Mouse (Mus musculus): ENCODE results near the gene Gm1123. TPM values are rescaled to one million over a fixed set of nuclear protein-coding genes. Genes with fewer than 3 reads are reported as not detected.

Gene Gm1123
- polyA plus RNA-seq, 1 experiment from 2014 or later = not detected

DNA sequence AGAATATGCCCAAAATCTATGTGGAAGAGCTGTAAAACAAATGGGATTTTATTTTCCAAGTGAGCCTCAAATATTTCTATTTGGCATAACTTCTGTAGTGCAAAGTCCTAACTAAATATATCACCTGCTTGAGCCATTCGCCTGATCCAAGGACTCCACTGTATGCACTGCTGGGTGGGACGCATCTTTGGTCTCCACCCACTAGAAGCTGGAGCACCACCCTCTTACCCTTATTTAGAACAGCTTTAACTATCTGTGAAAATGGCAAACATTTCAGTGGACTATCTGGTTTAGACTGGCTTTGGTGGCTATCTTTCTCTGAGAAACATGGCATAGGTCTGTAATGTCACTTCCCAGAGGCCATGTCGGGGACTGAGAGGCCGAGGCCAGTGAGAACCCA lies 7.1 kb upstream of the Gm1123 start:
- no peak for DNase-seq (ENCODE audit: low spot score)

DNA sequence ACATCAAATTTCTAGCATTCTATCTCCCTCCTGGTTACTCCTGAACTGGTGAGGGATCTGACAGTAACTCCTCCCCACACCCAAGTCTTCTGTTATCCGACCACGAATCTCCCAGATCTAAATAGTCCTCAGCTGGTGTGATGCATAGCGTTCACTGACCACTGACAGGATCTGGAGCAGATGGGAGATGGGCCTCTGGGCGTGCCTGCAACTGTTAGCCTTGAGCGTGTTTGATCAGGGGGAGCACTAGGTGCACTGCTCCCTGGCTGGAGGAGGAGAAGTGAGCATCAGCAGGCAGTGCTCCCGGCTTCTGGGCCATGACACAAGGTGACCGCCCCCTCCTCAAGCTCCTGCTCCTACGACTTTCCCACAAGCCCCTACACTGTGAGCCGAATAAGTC lies 6.5 kb upstream of the Gm1123 start:
- no peaks in the 10 kb centered on the region for H3K9me3 ChIP-seq
- H3K27ac ChIP-seq (replicated peaks) = no peak overlapping the region
- H3K36me3 ChIP-seq (replicated peaks) = peaks cover 31% of the 10 kb centered on the region
- no peak for DNase-seq (ENCODE audit: low spot score)
- no peak overlapping the region for H3K4me3 ChIP-seq
- no peaks in the 10 kb centered on the region for H3K4me1 ChIP-seq
- H3K27me3 ChIP-seq (replicated peaks; ENCODE audit: low read depth, poor library complexity, severe bottlenecking) = no peaks in the 10 kb centered on the region
- WGBS = 86% methylated on average over 9 of the region's 9 CpGs

More for the DNA sequence above, 7.1 kb upstream of the Gm1123 start:
- Histone ChIP-seq H3K27ac (replicated peaks) (no peak overlapping the region), H3K9me3 (no peaks in the 10 kb centered on the region), H3K4me3 (no peak overlapping the region), H3K27me3 (replicated peaks; ENCODE audit: low read depth, poor library complexity, severe bottlenecking) (no peaks in the 10 kb centered on the region), H3K36me3 (replicated peaks) (peaks cover 31% of the 10 kb centered on the region), H3K4me1 (no peaks in the 10 kb centered on the region)
- 91% methylated on average over 4 of the region's 4 CpGs for WGBS

DNA sequence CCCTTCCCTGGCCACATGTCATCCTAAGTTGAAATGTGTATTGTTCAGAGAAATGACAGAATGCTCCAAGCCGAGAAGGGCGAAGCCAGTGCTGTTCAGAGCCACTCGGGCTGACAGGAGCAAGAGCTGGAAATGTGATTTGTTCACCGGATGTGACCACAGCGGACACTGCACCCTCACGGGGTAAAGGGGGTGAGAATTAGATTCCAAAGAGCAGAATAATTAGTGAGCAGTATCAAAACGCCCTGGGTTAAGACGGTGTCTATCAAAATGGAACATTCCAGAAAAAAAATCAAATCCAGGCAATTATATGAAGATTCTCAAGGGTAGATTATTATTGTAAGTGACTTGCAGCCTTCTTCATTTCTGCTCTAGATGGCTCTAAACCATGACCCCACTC lies 1.4 kb downstream of the Gm1123 start:
- H3K9me3 ChIP-seq = no peaks in the 10 kb centered on the region
- WGBS = 89% methylated on average over 8 of the region's 8 CpGs
- H3K4me1 ChIP-seq = peaks cover 4% of the 10 kb centered on the region; the same call in 1 of the 2 replicates
- no peak overlapping the region for H3K4me3 ChIP-seq
- no peak for DNase-seq (ENCODE audit: low spot score)
- no peaks in the 10 kb centered on the region for H3K27me3 ChIP-seq (replicated peaks; ENCODE audit: low read depth, poor library complexity, severe bottlenecking)
- H3K36me3 ChIP-seq (replicated peaks) = 0 out of 2 replicates have a peak, but pooled peaks cover 4% of the 10 kb centered on the region
- H3K27ac ChIP-seq (replicated peaks) = no peak overlapping the region

DNA sequence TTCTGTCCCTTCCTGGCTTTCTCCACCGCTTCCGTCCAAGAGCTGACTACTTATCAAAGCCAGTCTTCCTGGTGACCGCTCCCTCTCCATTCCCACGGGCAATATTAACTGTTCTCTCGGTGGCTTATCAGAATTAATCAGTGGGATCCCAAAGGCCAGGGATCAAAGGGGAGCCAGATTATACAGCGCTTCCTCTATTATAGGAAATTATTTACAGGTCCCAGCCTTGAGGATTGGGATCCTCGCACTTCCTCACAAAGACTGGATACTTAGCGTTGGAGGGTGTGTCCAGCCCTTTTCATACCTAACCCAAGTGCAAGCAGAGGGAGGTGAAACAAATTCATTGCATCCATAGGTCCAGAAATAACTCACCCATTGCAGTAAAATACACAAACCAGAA lies 3.5 kb downstream of the Gm1123 start:
- Histone ChIP-seq H3K27me3 (replicated peaks; ENCODE audit: low read depth, poor library complexity, severe bottlenecking) (no peaks in the 10 kb centered on the region), H3K36me3 (replicated peaks) (0 out of 2 replicates have a peak, but pooled peaks cover 4% of the 10 kb centered on the region), H3K4me3 (no peak overlapping the region), H3K27ac (replicated peaks) (no peak overlapping the region), H3K9me3 (no peaks in the 10 kb centered on the region), H3K4me1 (peaks cover 4% of the 10 kb centered on the region; the same call in 1 of the 2 replicates)
- DNase-seq (ENCODE audit: low spot score) = no peak
- 82% methylated on average over 8 of the region's 8 CpGs for WGBS

DNA sequence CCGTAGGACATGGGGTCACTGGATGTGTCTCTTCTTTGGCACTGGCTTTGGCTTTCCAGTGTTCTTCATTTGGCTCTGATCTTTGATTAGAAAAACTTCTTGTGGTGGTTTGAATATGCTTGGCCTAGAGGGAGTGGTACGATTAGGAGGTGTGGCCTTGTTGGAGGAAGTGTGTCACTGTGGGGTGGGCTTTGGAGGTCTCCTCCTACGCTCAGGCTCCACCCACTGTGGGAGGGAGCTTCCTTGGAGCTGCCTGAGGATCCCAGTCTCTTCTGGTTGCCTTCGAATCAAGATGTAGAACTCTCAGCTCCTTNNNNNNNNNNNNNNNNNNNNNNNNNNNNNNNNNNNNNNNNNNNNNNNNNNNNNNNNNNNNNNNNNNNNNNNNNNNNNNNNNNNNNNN lies 13.8 kb downstream of the Gm1123 start:
- Histone ChIP-seq H3K4me1 (no peaks in the 10 kb centered on the region), H3K9me3 (no peaks in the 10 kb centered on the region), H3K36me3 (replicated peaks) (no peaks in the 10 kb centered on the region), H3K27me3 (replicated peaks; ENCODE audit: low read depth, poor library complexity, severe bottlenecking) (0 out of 2 replicates have a peak, but pooled peaks cover 3% of the 10 kb centered on the region), H3K4me3 (no peak overlapping the region), H3K27ac (replicated peaks) (no peak overlapping the region)
- 85% methylated on average over 4 of the region's 4 CpGs for WGBS
- no peak for DNase-seq (ENCODE audit: low spot score)

DNA sequence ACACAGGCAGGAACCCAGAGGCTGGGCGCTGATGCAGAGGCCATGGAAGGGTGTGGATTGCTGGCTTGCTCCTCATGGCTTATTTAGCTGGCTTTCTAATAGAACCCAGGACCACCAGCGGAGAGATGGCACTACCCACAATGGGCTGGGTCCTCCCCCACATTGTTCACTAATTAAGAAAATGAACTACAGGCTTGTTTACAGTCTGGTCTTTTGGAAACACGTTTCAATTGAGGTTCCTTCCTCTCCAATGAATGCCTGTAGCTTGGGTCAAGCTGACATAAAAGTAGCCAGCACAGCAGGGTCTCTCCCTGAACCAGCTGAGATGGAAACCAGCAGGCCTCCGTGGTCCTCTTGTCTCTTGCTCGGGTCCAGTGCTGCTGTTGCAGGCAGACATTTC lies 14.3 kb downstream of the Gm1123 start:
- Histone ChIP-seq H3K36me3 (replicated peaks) (no peaks in the 10 kb centered on the region), H3K27ac (replicated peaks) (no peak overlapping the region), H3K27me3 (replicated peaks; ENCODE audit: low read depth, poor library complexity, severe bottlenecking) (0 out of 2 replicates have a peak, but pooled peaks cover 3% of the 10 kb centered on the region), H3K9me3 (no peaks in the 10 kb centered on the region), H3K4me1 (no peaks in the 10 kb centered on the region), H3K4me3 (no peak overlapping the region)
- DNase-seq (ENCODE audit: low spot score) = no peak
- 33% methylated on average over 5 of the region's 5 CpGs for WGBS

DNA sequence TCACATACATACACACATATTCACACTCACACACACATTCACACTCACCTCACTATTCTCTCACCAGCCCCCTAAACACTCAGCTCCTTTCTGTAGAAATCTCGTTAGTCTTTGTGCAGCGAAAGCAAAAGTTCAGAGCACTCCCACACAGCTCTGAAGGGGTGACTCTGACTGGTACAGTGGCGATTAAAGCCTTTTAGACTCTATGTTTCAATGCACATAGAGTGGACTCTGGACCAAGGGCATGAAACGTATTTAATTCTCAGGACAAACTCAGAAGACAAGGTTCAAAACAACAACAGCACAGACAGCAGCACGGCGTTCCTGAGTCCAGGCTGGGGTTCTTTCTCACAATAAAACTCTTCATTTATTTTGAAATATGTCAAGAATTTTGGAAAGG lies 17.8 kb downstream of the Gm1123 start:
- DNase-seq (ENCODE audit: low spot score) = no peak
- no peak overlapping the region for H3K4me3 ChIP-seq
- 0 out of 2 replicates have a peak, but pooled peaks cover 3% of the 10 kb centered on the region for H3K27me3 ChIP-seq (replicated peaks; ENCODE audit: low read depth, poor library complexity, severe bottlenecking)
- 82% methylated on average over 6 of the region's 6 CpGs for WGBS
- H3K36me3 ChIP-seq (replicated peaks) = no peaks in the 10 kb centered on the region
- H3K4me1 ChIP-seq = peaks cover 2% of the 10 kb centered on the region
- no peaks in the 10 kb centered on the region for H3K9me3 ChIP-seq
- H3K27ac ChIP-seq (replicated peaks) = no peak overlapping the region

DNA sequence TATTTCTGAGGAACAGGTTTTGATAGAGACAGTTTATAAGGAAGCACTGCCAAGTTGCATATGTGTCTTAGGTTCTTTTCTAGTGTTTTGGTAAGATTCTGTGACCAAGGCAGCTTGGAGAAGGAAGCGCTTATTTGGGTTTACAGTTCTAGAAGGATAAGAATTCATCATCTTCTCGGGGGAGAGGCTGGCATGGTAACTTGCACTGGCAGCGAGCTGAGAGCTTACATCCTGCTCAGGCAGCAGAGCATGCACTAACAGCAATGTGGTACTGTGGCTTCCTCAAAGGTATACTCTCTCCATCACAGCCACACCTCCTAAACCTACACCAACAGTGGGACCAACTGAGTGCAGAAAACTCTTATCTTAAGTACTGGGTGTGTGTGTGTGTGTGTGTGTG lies 18.8 kb downstream of the Gm1123 start:
- peaks cover 6% of the 10 kb centered on the region for H3K4me1 ChIP-seq
- no peak overlapping the region for H3K4me3 ChIP-seq
- no peak overlapping the region for H3K27ac ChIP-seq (replicated peaks)
- H3K9me3 ChIP-seq = no peaks in the 10 kb centered on the region
- H3K27me3 ChIP-seq (replicated peaks; ENCODE audit: low read depth, poor library complexity, severe bottlenecking) = 0 out of 2 replicates have a peak, but pooled peaks cover 3% of the 10 kb centered on the region
- no peaks in the 10 kb centered on the region for H3K36me3 ChIP-seq (replicated peaks)
- 83% methylated on average over 3 of the region's 3 CpGs for WGBS
- no peak for DNase-seq (ENCODE audit: low spot score)

DNA sequence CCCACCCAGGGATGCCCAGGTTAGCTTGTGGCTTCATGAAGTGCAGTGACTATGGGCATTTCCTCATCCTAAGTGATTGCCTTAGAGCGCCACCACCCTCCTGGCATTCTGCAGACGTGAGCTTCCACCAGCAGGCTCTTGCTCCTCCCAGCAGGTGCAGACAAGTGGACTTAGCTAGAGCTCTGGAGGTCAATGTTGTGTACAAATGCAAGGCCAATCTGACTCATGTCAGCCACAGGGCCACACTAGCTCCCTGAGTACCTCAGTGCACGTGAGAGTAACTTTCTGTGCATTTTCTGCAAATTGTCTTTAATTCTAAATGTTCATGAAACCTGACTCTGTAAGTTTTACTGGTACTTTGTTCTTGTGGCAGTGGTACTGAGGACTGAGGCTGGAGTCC lies 19.2 kb downstream of the Gm1123 start:
- 0 out of 2 replicates have a peak, but pooled peaks cover 3% of the 10 kb centered on the region for H3K27me3 ChIP-seq (replicated peaks; ENCODE audit: low read depth, poor library complexity, severe bottlenecking)
- WGBS = 68% methylated on average over 3 of the region's 3 CpGs
- H3K4me1 ChIP-seq = peaks cover 6% of the 10 kb centered on the region
- no peak overlapping the region for H3K27ac ChIP-seq (replicated peaks)
- no peaks in the 10 kb centered on the region for H3K9me3 ChIP-seq
- no peak for DNase-seq (ENCODE audit: low spot score)
- no peaks in the 10 kb centered on the region for H3K36me3 ChIP-seq (replicated peaks)
- no peak overlapping the region for H3K4me3 ChIP-seq

DNA sequence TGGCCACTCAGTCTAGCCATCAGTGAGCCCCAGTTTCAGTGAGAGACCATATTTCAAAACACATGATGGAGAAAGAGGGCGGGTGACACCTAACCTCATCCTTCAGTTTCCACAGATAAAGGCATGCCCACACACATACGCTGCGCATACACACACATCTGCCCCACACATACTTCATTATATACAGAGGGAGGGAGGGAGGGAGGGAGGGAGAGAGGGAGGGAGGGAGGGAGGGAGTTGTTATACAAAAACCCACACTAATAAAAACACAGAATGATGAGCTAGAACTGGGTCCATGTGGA lies 25.7 kb downstream of the Gm1123 start:
- Histone ChIP-seq H3K9me3 (no peaks in the 10 kb centered on the region), H3K27me3 (replicated peaks; ENCODE audit: low read depth, poor library complexity, severe bottlenecking) (no peaks in the 10 kb centered on the region), H3K4me1 (peaks cover 6% of the 10 kb centered on the region), H3K36me3 (replicated peaks) (peaks cover 15% of the 10 kb centered on the region), H3K27ac (replicated peaks) (no peak overlapping the region), H3K4me3 (no peak overlapping the region)
- WGBS = 82% methylated on average over 3 of the region's 3 CpGs
- no peak for DNase-seq (ENCODE audit: low spot score)

DNA sequence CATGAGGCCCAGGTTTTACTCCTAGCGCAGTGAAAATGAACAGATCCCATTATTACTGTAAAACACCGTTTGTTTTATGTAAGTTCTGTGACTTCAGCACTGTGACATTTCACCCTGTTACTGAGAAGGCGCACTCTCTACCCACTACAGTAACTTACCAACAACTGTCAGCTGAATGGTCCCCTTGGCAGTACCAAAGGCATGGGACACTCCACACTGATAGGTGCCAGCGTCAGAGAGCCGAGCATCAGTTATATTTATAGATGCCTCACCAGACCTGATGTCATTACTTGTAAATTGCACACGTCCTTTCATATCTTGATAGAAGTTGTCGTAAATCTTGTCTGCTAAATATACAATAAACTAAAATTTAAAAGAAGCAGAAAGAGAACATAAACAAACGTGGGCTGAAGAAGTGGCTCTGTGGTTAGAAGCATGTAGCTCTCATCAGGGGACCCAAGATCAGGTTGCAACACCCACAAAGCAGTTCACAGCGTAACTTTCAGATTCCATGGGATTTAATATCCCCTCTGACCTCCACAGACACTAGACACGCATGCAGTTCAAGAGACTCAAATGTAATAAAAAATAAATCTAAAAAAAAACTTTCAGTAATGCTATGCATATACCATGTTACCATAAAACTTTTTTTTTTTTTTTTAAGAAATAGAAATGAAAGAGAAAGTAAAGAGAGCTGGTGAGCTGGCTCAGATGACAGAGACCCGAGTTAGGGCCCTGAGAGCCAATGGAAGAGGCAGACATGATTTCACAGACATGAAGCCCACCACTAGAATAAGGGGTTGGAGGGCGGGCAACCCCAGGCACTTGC lies 26.2 kb downstream of the Gm1123 start:
- no peak for DNase-seq (ENCODE audit: low spot score)
- H3K27ac ChIP-seq (replicated peaks) = no peak overlapping the region
- H3K4me1 ChIP-seq = peaks cover 6% of the 10 kb centered on the region
- no peak overlapping the region for H3K4me3 ChIP-seq
- peaks cover 19% of the 10 kb centered on the region for H3K36me3 ChIP-seq (replicated peaks)
- WGBS = 85% methylated on average over 12 of the region's 12 CpGs
- no peaks in the 10 kb centered on the region for H3K9me3 ChIP-seq
- H3K27me3 ChIP-seq (replicated peaks; ENCODE audit: low read depth, poor library complexity, severe bottlenecking) = no peaks in the 10 kb centered on the region

DNA sequence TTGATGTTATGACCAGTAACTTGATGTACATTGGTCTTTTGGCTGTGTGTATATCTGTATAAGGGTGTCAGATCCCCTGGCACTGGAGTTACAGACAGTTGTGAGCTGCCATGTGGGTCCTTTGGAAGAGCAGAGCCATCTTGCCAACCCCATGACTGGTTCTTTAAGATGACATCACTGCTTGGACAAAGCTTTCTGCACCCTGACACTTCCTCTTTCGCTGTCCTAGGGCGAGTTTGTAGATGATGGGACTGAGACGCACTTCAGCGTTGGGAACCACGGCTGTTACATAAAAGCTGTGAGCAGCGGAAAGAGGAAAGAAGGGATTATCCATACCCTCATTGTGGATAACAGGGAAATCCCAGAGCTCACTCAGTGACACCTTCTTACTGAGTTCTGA lies 34.2 kb downstream of the Gm1123 start:
- Histone ChIP-seq H3K4me1 (no peaks in the 10 kb centered on the region), H3K4me3 (no peak overlapping the region), H3K9me3 (no peaks in the 10 kb centered on the region), H3K36me3 (replicated peaks) (peaks cover 65% of the 10 kb centered on the region), H3K27ac (replicated peaks) (no peak overlapping the region), H3K27me3 (replicated peaks; ENCODE audit: low read depth, poor library complexity, severe bottlenecking) (no peaks in the 10 kb centered on the region)
- no peak for DNase-seq (ENCODE audit: low spot score)
- WGBS = 93% methylated on average over 6 of the region's 6 CpGs

DNA sequence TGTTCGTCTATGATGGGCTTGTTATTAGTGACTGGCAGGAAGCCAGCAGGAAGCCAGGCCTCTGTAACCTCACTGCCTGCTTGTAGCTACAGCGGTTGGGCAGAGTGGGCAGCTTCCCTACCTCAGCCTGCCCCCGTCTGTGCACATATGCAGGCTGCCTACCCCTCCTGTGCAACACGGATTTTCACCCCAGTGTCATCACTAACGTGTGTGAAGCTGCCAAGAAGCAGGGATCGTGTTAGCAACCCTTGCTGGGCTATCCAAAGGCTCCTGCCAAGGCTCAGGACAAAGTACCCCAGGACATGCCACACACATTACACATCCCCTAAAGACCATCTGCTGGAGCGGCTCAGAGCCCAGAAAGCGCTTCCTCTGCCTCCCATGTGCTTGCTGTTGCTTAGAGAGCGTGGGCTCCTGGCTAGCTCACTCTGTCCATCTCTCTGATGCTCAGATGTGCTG lies 35.6 kb downstream of the Gm1123 start:
- Histone ChIP-seq H3K27ac (replicated peaks) (no peak overlapping the region), H3K27me3 (replicated peaks; ENCODE audit: low read depth, poor library complexity, severe bottlenecking) (no peaks in the 10 kb centered on the region), H3K9me3 (no peaks in the 10 kb centered on the region), H3K4me1 (no peaks in the 10 kb centered on the region), H3K36me3 (replicated peaks) (peaks cover 56% of the 10 kb centered on the region), H3K4me3 (no peak overlapping the region)
- no peak for DNase-seq (ENCODE audit: low spot score)
- WGBS = 88% methylated on average over 9 of the region's 9 CpGs
